Comparison of ENCODE assay signal across 16 mouse cellular contexts in the genomic region with DNA sequence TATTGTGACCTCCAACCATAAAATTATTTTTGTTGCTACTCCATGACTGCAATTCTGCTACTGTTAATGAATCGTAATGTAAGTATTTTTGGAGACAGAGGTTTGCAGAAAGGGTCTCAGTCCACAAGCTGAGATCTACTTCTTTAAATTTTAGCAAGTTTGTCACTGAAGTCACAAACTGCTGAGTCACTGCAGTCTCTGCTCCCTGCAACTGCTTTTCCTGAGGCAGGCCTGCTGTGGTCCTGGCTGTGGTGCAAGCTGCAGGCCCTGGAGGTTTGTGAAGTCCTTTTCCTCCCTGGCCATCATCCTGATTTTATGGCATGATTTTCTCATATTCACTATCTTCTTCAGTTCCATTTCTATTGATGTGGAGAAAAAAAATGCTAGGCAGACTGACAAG.
A peak's percentile ranks its signal among the peaks of the same experiment; 100 is the strongest.
DNase-seq lines count a peak whose midpoint lies in the region; ATAC-seq lines count a peak whose summit lies in the region.
"Had no signal": no experiment of that assay in that cellular context is flagged by ENCODE, and none has a peak within 500 bp of the region (broad histone marks: within the 10 kb centered on the region; RNA-seq: fewer than 3 reads in every experiment).

No protein-coding gene starts in this region.

- H3K27me3 ChIP-seq in kidney, embryonic 16.5 days (ENCODE audit: insufficient read depth, low read length), result no peaks in the 10 kb centered on the region
- H3K27me3 ChIP-seq: embryonic facial prominence, embryonic 12.5 days; limb, embryonic 13.5 days; neural tube, embryonic 13.5 days had no signal

- H3K4me3 ChIP-seq in kidney, embryonic 16.5 days (ENCODE audit: low read length), result no peak overlapping the region
- H3K4me3 ChIP-seq: embryonic facial prominence, embryonic 12.5 days; forebrain, embryonic 10.5 days; limb, embryonic 13.5 days; neural tube, embryonic 13.5 days had no signal

- intact Hi-C loops in left cerebral cortex, postnatal 14 days (cut with DNase I), result no loop called here

- no peaks in the 10 kb centered on the region for H3K36me3 ChIP-seq in kidney, embryonic 16.5 days (ENCODE audit: insufficient read depth, low read length)
- H3K36me3 ChIP-seq: embryonic facial prominence, embryonic 12.5 days; forebrain, embryonic 10.5 days; limb, embryonic 13.5 days; neural tube, embryonic 13.5 days had no signal

- H3K9ac ChIP-seq in kidney, embryonic 16.5 days (replicated peaks; ENCODE audit: low read length), result no peak overlapping the region
- H3K9ac ChIP-seq: embryonic facial prominence, embryonic 12.5 days; limb, embryonic 13.5 days; neural tube, embryonic 13.5 days had no signal

- H3K9me3 ChIP-seq in kidney, embryonic 16.5 days (ENCODE audit: low read length), result no peaks in the 10 kb centered on the region
- H3K9me3 ChIP-seq: embryonic facial prominence, embryonic 12.5 days; forebrain, embryonic 10.5 days; limb, embryonic 13.5 days; neural tube, embryonic 13.5 days had no signal

- ATAC-seq in kidney, embryonic 16.5 days (ENCODE audit: low FRiP score, low TSS enrichment), result no peak
- peak; percentile 97 for ATAC-seq in granulocyte monocyte progenitor cell, adult 5-6 weeks (replicated peaks; ENCODE audit: poor library complexity, severe bottlenecking)
- ATAC-seq in megakaryocyte progenitor cell, adult 5-6 weeks (replicated peaks; ENCODE audit: poor library complexity), result peak; percentile 98

- DNase-seq in adrenal gland, postnatal 25 days, result peak; percentile 7
- no peak for DNase-seq in adrenal gland, postnatal 14 days
- peak; percentile 10 to 12 for DNase-seq in kidney, postnatal 4 days
- no peak for DNase-seq in left cerebral cortex, postnatal 14 days (ENCODE audit: low spot score in 2 of 2)
- no peak for DNase-seq in embryo, embryonic 9.5 days (ENCODE audit: extremely low spot score)
- DNase-seq: B cell, adult 2 months; cerebellum, postnatal 14 days; lung, adult 18-20 months; spleen, adult 18-20 months had no signal

- 88% methylated on average over 1 of the region's 1 CpGs for WGBS in kidney, embryonic 16.5 days

- no peak overlapping the region for H3K4me2 ChIP-seq in kidney, embryonic 16.5 days (replicated peaks; ENCODE audit: low read depth, low read length)
- H3K4me2 ChIP-seq: embryonic facial prominence, embryonic 12.5 days; limb, embryonic 13.5 days; neural tube, embryonic 13.5 days had no signal

- H3K27ac ChIP-seq in kidney, embryonic 16.5 days (ENCODE audit: low read length), result no peak overlapping the region
- H3K27ac ChIP-seq: embryonic facial prominence, embryonic 12.5 days; forebrain, embryonic 10.5 days; limb, embryonic 13.5 days; neural tube, embryonic 13.5 days had no signal

- no peaks in the 10 kb centered on the region for H3K4me1 ChIP-seq in kidney, embryonic 16.5 days (ENCODE audit: insufficient read depth, low read length)
- H3K4me1 ChIP-seq: embryonic facial prominence, embryonic 12.5 days; limb, embryonic 13.5 days; neural tube, embryonic 13.5 days had no signal

Comparison
In these comparisons a context has a peak if more than half of its experiments do, and no peak if none do; other contexts are left out.
1. DNase-seq: peak in adrenal gland, postnatal 25 days (single experiment) and kidney, postnatal 4 days (2 of 2); none in adrenal gland, postnatal 14 days (single experiment), left cerebral cortex, postnatal 14 days (0 of 2) and embryo, embryonic 9.5 days (single experiment).